Comparison of ENCODE assay signal across 8 mouse cellular contexts in the genomic region with DNA sequence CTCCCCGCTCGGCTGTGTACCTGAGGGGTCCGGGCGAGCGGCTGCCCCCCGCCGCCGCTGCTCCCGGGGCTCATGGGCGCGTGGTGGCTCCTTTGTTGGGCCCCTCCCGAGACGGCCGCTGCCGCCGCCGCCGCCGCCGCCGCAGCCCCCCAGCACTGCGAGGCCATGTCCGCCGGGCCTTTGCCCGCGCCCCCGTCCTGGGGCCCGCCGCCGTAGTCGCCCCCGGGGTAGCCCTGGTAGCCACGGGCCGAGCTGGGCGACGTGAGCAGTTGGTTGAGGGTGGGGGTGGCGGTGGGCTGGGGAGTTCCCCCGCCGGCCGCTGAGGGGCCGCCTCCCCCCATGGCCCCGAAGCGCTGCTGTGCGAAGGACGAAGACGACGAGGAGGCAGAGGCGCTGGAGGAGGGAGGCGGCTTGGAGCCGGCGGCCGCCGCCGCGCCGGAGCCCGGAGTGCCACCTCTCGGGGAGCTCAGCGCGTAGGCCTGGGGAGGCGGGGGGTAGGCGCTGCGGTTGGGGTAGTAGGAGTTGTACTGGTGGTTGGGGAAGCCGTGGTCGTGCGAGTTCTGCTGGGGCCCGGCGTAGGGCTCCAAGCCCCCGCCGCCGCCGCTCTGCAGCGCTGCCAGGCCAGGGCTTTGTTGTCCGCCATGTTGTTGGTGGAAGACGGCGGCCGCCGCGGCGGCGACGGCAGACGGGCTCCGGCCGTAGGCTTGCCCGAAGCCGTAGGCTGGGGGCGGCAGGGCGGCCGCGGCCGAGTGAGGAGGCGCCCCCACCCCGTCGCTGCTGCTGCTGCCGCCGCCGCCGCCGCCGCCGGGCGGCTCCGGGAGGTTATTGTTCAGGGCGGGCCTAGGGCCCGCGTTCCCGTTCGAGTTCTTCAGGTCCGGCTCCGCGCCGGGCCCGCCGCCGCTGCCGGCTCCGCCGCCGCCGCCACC. TPM values are rescaled to one million over a fixed set of nuclear protein-coding genes. Genes with fewer than 3 reads are reported as not detected.
DNase-seq lines count a peak whose midpoint lies in the region; ATAC-seq and TF ChIP-seq lines count a peak whose summit lies in the region.

No protein-coding gene starts in this region.

- H3K4me3 ChIP-seq in layer of hippocampus, adult 2 months, result peak overlapping the region; percentile 90
- H3K4me3 ChIP-seq in gastrocnemius, adult 2 months, result peak overlapping the region; percentile 91
- peak overlapping the region; percentile 100 for H3K4me3 ChIP-seq in intestine, embryonic 15.5 days (replicated peaks)
- H3K4me3 ChIP-seq in limb, embryonic 15.5 days, result peak overlapping the region; percentile 98
- peak overlapping the region; percentile 100 for H3K4me3 ChIP-seq in neural tube, embryonic 12.5 days
- peak overlapping the region; percentile 82 for H3K4me3 ChIP-seq in testis, adult 2 months (ENCODE audit: control insufficient read depth, low read depth, low read length)

- ATAC-seq in intestine, embryonic 15.5 days, result no peak
- no peak for ATAC-seq in limb, embryonic 15.5 days (ENCODE audit: insufficient number of reproducible peaks, low FRiP score, low TSS enrichment, low read depth)
- ATAC-seq in neural tube, embryonic 12.5 days (ENCODE audit: low FRiP score, low read depth), result no peak

- H3K9ac ChIP-seq in intestine, embryonic 15.5 days, result peak overlapping the region; percentile 100
- peak overlapping the region; percentile 100 for H3K9ac ChIP-seq in limb, embryonic 15.5 days
- peak overlapping the region; percentile 100 for H3K9ac ChIP-seq in neural tube, embryonic 12.5 days

- H3K27ac ChIP-seq in layer of hippocampus, adult 2 months, result peak overlapping the region; percentile 95
- H3K27ac ChIP-seq in gastrocnemius, adult 2 months, result peak overlapping the region; percentile 99
- peak overlapping the region; percentile 100 for H3K27ac ChIP-seq in intestine, embryonic 15.5 days
- H3K27ac ChIP-seq in limb, embryonic 15.5 days, result peak overlapping the region; percentile 100
- peak overlapping the region; percentile 100 for H3K27ac ChIP-seq in neural tube, embryonic 12.5 days
- peak overlapping the region; percentile 91 for H3K27ac ChIP-seq in testis, adult 2 months (ENCODE audit: control insufficient read depth, insufficient read depth, low read depth, low read length)

- H3K4me1 ChIP-seq in intestine, embryonic 15.5 days (replicated peaks), result peaks cover 38% of the 10 kb centered on the region
- peaks cover 45% of the 10 kb centered on the region for H3K4me1 ChIP-seq in limb, embryonic 15.5 days
- peaks cover 47% of the 10 kb centered on the region for H3K4me1 ChIP-seq in neural tube, embryonic 12.5 days
- peaks cover 26% of the 10 kb centered on the region for H3K4me1 ChIP-seq in testis, adult 2 months (ENCODE audit: control insufficient read depth, insufficient read depth, low read length)

- H3K27me3 ChIP-seq in intestine, embryonic 15.5 days (replicated peaks), result no peaks in the 10 kb centered on the region
- no peaks in the 10 kb centered on the region for H3K27me3 ChIP-seq in limb, embryonic 15.5 days
- no peaks in the 10 kb centered on the region for H3K27me3 ChIP-seq in neural tube, embryonic 12.5 days (replicated peaks)
- H3K27me3 ChIP-seq in testis, adult 2 months (ENCODE audit: control insufficient read depth, insufficient read depth, low read length), result no peaks in the 10 kb centered on the region

- H3K9me3 ChIP-seq in intestine, embryonic 15.5 days, result no peaks in the 10 kb centered on the region
- H3K9me3 ChIP-seq in limb, embryonic 15.5 days, result no peaks in the 10 kb centered on the region
- no peaks in the 10 kb centered on the region for H3K9me3 ChIP-seq in neural tube, embryonic 12.5 days

- under 1% methylated on average over 113 of the region's 121 CpGs for WGBS in intestine, embryonic 15.5 days
- WGBS in limb, embryonic 15.5 days, result under 1% methylated on average over 64 of the region's 121 CpGs
- under 1% methylated on average over 118 of the region's 121 CpGs for WGBS in neural tube, embryonic 12.5 days

- DNase-seq in layer of hippocampus, adult 2 months (ENCODE audit: low spot score in 2 of 2), result peak in 1 of 2 experiments; percentile 24
- DNase-seq in layer of hippocampus, adult 9-10 months (ENCODE audit: low spot score), result no peak
- DNase-seq in cerebellum, adult 18-20 months, result peak; percentile 47 to 67
- peak; percentile 71 for DNase-seq in gastrocnemius, adult 2 months

- intact Hi-C loops in gastrocnemius, adult 2 months (cut with DNase I), result loop anchor here (5.0 kb wide), 2 partner anchors 45 to 65 kb away; no protein-coding TSS in a partner anchor

- H3K4me2 ChIP-seq in intestine, embryonic 15.5 days (replicated peaks), result peak overlapping the region; percentile 75
- peak overlapping the region; percentile 74 for H3K4me2 ChIP-seq in limb, embryonic 15.5 days
- H3K4me2 ChIP-seq in neural tube, embryonic 12.5 days (replicated peaks), result peak overlapping the region; percentile 97

- TF ChIP-seq POLR2A in testis, adult 2 months (IDR thresholded peaks at IDR 0.05; ENCODE audit: control insufficient read depth, low read depth, low read length), result peak; percentile 26; the same call in 1 of the 2 replicates

- no peak; the same call in 1 of the 2 replicates for TF ChIP-seq CTCF in layer of hippocampus, adult 2 months (conservative IDR thresholded peaks at IDR 0.05)
- no peak for TF ChIP-seq CTCF in gastrocnemius, adult 2 months (IDR thresholded peaks at IDR 0.05)
- no peak for TF ChIP-seq CTCF in testis, adult 2 months (IDR thresholded peaks at IDR 0.05; ENCODE audit: control insufficient read depth, insufficient read depth, insufficient replicate concordance, low read depth, low read length)

- H3K36me3 ChIP-seq in intestine, embryonic 15.5 days, result 0 out of 2 replicates have a peak, but pooled peaks cover 3% of the 10 kb centered on the region
- peaks cover 7% of the 10 kb centered on the region; the same call in 1 of the 2 replicates for H3K36me3 ChIP-seq in limb, embryonic 15.5 days
- H3K36me3 ChIP-seq in neural tube, embryonic 12.5 days, result peaks cover 7% of the 10 kb centered on the region; the same call in 1 of the 2 replicates
- no peaks in the 10 kb centered on the region for H3K36me3 ChIP-seq in testis, adult 2 months (ENCODE audit: control insufficient read depth, insufficient read depth, low read length)

RNA-seq across cellular contexts. Expression of a gene that starts 3.9 kb away (rescaled TPM):
- total RNA-seq in layer of hippocampus, adult 2 months (2021), result 10 to 100 TPM; 83.2 to 88.6 TPM
- total RNA-seq in gastrocnemius, adult 2 months (2021), result 10 to 100 TPM; 24.1 to 26.2 TPM
- polyA plus RNA-seq in intestine, embryonic 15.5 days (2015; fragmentation: Nextera tagmentation; extraction: Ambion mirVana), result 21.6 and 24.9 TPM in 2 replicates
- polyA plus RNA-seq in limb, embryonic 15.5 days (2015; fragmentation: Nextera tagmentation; extraction: Ambion mirVana), result 21.7 and 24.2 TPM in 2 replicates
- polyA plus RNA-seq in neural tube, embryonic 12.5 days (2016; fragmentation: Nextera tagmentation; extraction: Ambion mirVana), result 41.0 and 42.4 TPM in 2 replicates
- polyA plus RNA-seq in testis, adult 2 months (2012; rRNA removed), result 33.9 and 36.4 TPM in 2 replicates
